Mouse (Mus musculus) megakaryocyte, embryonic 14.5 days (primary cell): ENCODE results near the gene Acer2.

Source experiments
- FLI1 ChIP-seq: IDR thresholded peaks from 2 replicates; pipeline ENCODE4 v1.6.1; 2012; ENCODE audit warnings: low read length, inconsistent platforms, mixed read lengths
- GATA1 ChIP-seq: IDR thresholded peaks from 3 replicates; pipeline ENCODE4 v1.6.1; 2012; ENCODE audit warnings: mixed read lengths, low read length, inconsistent platforms, borderline replicate concordance

GRCm38 (mm10) chr4:86873072-86873471 lies 1.1 kb upstream of the Acer2 start:
- no peak for TF ChIP-seq GATA1
- TF ChIP-seq FLI1, result no peak
